Mouse (Mus musculus) spleen, adult 2 months (tissue): ENCODE measurements around the gene Trp53rka. TPM values are rescaled to one million over a fixed set of nuclear protein-coding genes. Genes with fewer than 3 reads are reported as not detected.

ENCODE experiments used
- DNase-seq, 2 experiments: peaks; one replicate each; pipeline versions ENCODE4 v3.0.0 to v3.0.0-alpha.2; 2012 to 2021; ENCODE audit warnings: low spot score in 2 of 2, low read depth in 1 of 2
- H3K27ac ChIP-seq: fragments of 200-500 bp; 2 replicates; pipeline ENCODE4 v1.5.1; 2012; ENCODE audit warnings: low read length, inconsistent platforms; ENCODE audit not compliant: insufficient read depth
- H3K27me3 ChIP-seq: fragments of 200-500 bp; 2 replicates; pipeline ENCODE4 v1.6.1; 2012; ENCODE audit warnings: mild to moderate bottlenecking, moderate library complexity, low read length, inconsistent platforms; ENCODE audit not compliant: control insufficient read depth, insufficient read depth
- H3K36me3 ChIP-seq: fragments of 200-500 bp; 2 replicates; pipeline ENCODE4 v1.6.1; 2012; ENCODE audit warnings: mild to moderate bottlenecking, low read length, inconsistent platforms; ENCODE audit not compliant: control insufficient read depth, insufficient read depth
- H3K4me1 ChIP-seq: fragments of 200-500 bp; 2 replicates; pipeline ENCODE4 v1.6.1; 2011; ENCODE audit warnings: inconsistent platforms; ENCODE audit not compliant: control insufficient read depth, insufficient read depth, insufficient read length
- H3K4me3 ChIP-seq: fragments of 200-500 bp; 2 replicates; pipeline ENCODE4 v1.5.1; 2011; ENCODE audit warnings: mild to moderate bottlenecking, inconsistent platforms; ENCODE audit not compliant: insufficient read depth, insufficient read length; ENCODE audit errors: extremely low read depth
- CTCF ChIP-seq: fragments of 200-500 bp; IDR thresholded peaks from 2 replicates; pipeline ENCODE4 v1.5.1; 2011; ENCODE audit warnings: mild to moderate bottlenecking, inconsistent platforms; ENCODE audit not compliant: insufficient read depth, insufficient read length, insufficient replicate concordance; ENCODE audit errors: extremely low read depth
- POLR2A ChIP-seq: fragments of 200-500 bp; IDR thresholded peaks from 2 replicates; pipeline ENCODE4 v1.6.1; 2011; ENCODE audit warnings: low read depth, low read length, inconsistent platforms
- WGBS: fragments of 180-500 bp; shearing (Covaris S2); methylation state at CpG from one replicate; pipeline ENCODE4 v1.1.7; 2018; 5-methylcytosine and 5-hydroxymethylcytosine counted together
- polyA plus RNA-seq: library from polyadenylated mRNA; depleted of rRNA; stranded (reverse); fragments of >200 nt; gene quantifications from 2 replicates; pipeline ENCODE4 v1.2.3, GENCODE M21; 2012

Trp53rka gene
- polyA plus RNA-seq, 1 experiment, result 15.6 TPM

DNA sequence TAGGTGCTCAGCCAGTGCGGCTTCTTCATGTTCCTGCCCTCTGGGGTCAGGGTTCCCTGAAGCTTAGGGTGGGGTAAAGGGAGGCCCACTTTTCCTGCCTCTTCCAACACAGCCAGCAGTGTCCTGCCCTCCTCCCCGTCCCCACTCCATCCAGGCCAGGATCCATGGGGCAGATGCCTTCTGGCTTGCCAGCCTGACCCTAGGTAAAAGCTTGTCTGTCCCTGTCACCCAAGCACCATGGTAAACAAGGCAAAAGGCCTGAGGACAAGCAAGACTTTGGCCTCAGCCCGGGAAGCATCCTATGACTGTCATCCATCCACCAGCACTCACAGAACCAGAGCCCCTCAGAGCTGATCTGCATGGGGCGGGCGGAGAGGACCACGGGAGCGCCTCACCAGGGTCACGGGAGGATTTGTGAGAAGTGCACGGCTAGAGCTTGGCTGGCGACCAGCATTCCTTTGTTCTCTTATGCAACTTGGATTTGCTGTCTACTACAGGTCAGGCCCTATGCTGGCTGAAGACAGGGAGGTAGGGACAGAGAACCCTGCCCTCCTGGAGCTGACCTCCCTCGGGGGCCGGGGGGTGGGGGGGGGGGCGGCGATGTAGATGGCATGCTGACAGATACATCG, 25.2 kb downstream of the Trp53rka start:
- Histone ChIP-seq H3K4me1 (no peaks in the 10 kb centered on the region), H3K36me3 (no peaks in the 10 kb centered on the region), H3K4me3 (no peak overlapping the region), H3K27me3 (0 out of 2 replicates have a peak, but pooled peaks cover 2% of the 10 kb centered on the region), H3K27ac (no peak overlapping the region)
- WGBS, result 70% methylated on average over 15 of the region's 15 CpGs
- no peak for DNase-seq
- TF ChIP-seq POLR2A (no peak), CTCF (no peak)

DNA sequence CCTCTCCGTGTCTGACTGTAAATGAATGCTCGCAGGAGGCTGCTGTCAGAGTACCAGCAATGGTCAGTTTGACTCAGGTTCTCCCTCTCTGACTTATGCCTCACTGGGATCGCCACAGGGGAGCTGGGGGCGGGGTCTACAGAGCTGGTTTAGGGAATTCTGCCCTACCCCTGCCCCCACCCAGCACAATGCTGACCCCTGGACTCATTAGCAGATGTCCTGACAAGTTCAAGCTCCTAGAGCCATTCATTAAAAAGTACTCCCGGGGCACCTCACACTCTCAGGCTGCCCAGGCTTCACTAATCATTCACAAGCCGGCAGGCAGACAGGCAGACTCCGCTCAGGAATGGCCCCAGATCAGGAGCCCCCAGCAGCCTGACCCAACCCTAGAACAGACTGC, 33.5 kb downstream of the Trp53rka start:
- no peak for TF ChIP-seq POLR2A
- no peak for TF ChIP-seq CTCF
- no peak overlapping the region for H3K27ac ChIP-seq
- H3K4me1 ChIP-seq, result no peaks in the 10 kb centered on the region
- H3K4me3 ChIP-seq, result no peak overlapping the region
- no peaks in the 10 kb centered on the region for H3K36me3 ChIP-seq
- H3K27me3 ChIP-seq, result 0 out of 2 replicates have a peak, but pooled peaks cover 2% of the 10 kb centered on the region
- DNase-seq, result no peak
- WGBS, result 50% methylated on average over 7 of the region's 7 CpGs

- Histone ChIP-seq H3K4me1 (peaks cover 3% of the 10 kb centered on the region; the same call in 1 of the 2 replicates), H3K27me3 (no peaks in the 10 kb centered on the region), H3K4me3 (no peak overlapping the region), H3K36me3 (no peaks in the 10 kb centered on the region), H3K27ac (no peak overlapping the region)
- WGBS, result 73% methylated on average over 5 of the region's 5 CpGs
- no peak for DNase-seq
- TF ChIP-seq POLR2A (no peak), CTCF (no peak)
These were observed 34.9 kb downstream of the Trp53rka start for GRCm38 (mm10) chr2:165458189-165458588.

DNA sequence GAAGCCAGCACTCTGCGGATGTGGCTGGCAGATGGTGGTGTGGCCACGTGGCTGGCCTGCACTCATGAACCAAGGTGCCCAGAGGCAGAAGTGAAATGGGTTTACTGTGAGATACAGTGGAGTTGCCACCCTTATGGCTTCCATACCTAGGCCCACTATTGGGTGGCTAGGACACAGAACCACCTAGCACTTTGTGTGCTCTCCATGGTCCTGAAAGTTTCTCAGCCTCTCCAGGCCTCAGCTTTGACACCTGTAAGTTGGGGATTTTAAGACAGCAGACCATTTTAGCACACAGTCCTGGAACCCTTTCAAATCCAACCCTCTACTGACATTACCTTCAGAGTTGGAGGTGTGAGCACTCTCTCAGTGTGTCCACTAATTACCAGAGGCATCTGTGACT, 36.4 kb downstream of the Trp53rka start:
- DNase-seq, result no peak
- TF ChIP-seq CTCF (no peak), POLR2A (no peak)
- Histone ChIP-seq H3K36me3 (no peaks in the 10 kb centered on the region), H3K27me3 (no peaks in the 10 kb centered on the region), H3K4me3 (no peak overlapping the region), H3K4me1 (peaks cover 5% of the 10 kb centered on the region; the same call in 1 of the 2 replicates), H3K27ac (no peak overlapping the region)
- 49% methylated on average over 2 of the region's 2 CpGs for WGBS

- TF ChIP-seq CTCF (no peak), POLR2A (no peak)
- peak in 1 of 2 experiments; percentile 31 for DNase-seq
- no peaks in the 10 kb centered on the region for H3K27me3 ChIP-seq
- WGBS, result 41% methylated on average over 12 of the region's 12 CpGs
- no peak overlapping the region for H3K4me3 ChIP-seq
- peaks cover 5% of the 10 kb centered on the region; the same call in 1 of the 2 replicates for H3K4me1 ChIP-seq
- peak overlapping the region; percentile 73 for H3K27ac ChIP-seq
- no peaks in the 10 kb centered on the region for H3K36me3 ChIP-seq
These were observed 40.1 kb downstream of the Trp53rka start for GRCm38 (mm10) chr2:165452730-165453693.

DNA sequence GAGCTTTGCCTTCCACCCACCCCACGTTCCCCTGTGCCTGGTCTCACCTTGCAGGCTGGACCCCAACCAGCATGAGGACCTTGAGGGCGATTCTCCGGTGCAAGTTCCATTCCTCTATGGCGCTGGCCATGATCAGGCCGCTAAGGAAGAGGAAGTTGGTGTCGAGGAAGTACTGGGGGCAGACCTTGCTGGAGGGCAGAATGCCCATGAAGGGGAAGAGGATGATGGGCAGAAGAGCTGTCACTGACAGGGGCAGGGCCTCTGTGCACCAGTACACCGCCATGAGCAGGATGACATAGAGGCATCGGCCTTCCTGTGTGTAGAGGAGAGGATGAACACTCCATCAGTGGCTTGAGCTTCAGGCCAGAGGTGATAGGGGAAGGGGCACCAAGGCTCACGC, 44.6 kb downstream of the Trp53rka start:
- H3K36me3 ChIP-seq, result no peaks in the 10 kb centered on the region
- 59% methylated on average over 9 of the region's 9 CpGs for WGBS
- no peak overlapping the region for H3K4me3 ChIP-seq
- DNase-seq, result no peak
- 0 out of 2 replicates have a peak, but pooled peaks cover 2% of the 10 kb centered on the region for H3K4me1 ChIP-seq
- no peaks in the 10 kb centered on the region for H3K27me3 ChIP-seq
- H3K27ac ChIP-seq, result no peak overlapping the region
- TF ChIP-seq CTCF, result no peak
